Mouse (Mus musculus) mesoderm, embryonic 11.5 days (tissue): ENCODE data around the gene Gm20388.

Experiments
- DNase-seq: peaks from one replicate; pipeline ENCODE4 v3.0.0-alpha.2; 2012; ENCODE audit warnings: low read depth, low spot score

The Gm20388 gene

DNA sequence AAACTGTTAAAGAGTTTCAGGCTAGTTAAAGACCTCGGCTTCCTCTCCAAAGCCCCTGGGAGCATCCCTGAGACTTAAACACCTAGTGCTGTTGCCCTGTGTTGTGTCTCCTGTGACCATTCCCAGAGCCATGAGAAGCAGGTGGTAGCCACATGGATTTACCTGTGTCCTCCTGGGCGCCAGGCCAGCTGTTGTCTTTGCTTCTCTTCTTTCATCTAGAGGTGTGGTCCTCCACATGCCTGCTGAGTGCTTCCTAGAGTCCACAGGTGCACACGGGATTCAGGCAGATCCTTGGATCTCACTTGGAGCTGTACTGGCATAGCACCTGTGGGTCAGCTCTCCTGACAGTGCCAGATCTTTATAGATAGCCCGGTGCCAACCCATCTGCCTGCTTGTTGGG lies 4356.6 kb downstream of the Gm20388 start:
- no peak for DNase-seq

DNA sequence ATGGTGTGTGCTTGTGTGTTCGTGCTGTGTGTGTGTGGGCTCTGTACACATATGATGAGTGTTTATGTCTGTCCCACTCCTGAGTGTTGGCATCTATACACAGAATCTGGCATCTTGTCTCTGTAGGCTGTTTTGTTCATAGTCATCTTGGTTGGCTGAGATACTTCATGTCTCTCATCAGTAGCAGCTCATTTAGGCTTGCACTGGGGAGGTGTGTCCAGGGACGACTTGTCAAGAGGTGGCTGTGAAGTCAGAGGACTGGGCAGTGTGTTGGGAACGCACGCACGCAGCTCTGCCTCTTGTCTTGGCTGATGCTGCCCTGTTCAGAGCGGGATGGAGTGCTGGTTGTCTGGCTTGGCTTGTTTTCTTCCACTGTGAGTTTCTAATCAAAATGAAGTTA lies 4359.9 kb downstream of the Gm20388 start:
- DNase-seq: no peak

DNA sequence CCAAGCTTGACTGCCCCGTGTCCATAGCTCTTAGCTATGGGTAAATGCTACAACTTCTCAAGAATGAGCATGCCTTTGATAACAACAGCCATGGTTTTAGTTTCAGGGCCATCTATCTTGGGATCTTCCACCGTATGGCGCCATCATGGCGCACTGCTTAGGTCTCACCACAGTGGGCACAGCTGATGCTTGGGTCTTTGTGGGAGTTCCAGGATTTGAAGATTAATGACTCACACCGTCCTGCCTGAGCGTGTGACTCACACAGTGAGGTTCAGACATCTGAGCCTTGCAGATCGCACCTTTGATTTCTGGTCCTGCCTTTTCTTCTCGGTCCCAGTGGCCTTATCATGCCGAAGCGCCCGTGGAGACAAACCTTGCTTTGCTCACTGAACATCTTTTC lies 4360.3 kb downstream of the Gm20388 start:
- DNase-seq: no peak

DNA sequence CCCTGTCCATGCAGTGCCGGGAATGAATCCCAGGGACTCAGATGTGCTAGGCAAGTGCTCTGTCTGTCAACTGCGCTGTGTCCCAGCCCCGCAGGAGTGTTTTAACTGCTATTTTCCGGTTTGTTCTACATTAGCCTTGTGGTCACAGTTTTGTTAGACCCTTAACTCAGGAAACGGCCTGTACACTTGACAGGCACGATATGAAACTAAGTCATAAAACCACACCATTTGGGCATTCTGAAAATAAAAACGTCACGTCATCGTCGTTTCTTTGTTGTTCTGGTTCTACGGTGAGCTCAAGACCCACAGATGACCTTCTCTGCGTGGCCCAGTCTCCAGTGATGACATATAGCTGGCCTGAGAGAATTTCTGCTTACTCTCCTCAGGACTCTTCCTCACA lies 4360.9 kb downstream of the Gm20388 start:
- no peak for DNase-seq

DNA sequence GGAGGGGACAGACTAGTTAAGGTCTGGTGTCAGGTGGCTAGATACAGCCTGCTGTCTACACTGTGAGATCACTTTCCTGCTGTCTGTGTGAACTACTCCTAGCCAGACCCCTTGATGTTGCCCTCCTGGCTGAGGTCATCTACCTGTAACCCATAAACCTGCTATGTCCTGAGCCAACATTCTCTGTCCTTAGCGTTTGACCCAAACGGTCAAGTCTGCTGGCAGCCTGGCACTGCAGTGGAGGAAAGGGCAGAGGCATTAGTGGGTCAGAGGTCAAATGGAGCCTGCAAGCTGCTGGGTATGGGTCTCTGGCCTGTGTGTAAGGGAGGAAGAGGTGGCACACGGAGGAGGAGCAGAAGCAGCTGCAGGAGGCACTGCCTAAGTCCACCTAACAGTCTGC lies 4362.2 kb downstream of the Gm20388 start:
- no peak for DNase-seq

DNA sequence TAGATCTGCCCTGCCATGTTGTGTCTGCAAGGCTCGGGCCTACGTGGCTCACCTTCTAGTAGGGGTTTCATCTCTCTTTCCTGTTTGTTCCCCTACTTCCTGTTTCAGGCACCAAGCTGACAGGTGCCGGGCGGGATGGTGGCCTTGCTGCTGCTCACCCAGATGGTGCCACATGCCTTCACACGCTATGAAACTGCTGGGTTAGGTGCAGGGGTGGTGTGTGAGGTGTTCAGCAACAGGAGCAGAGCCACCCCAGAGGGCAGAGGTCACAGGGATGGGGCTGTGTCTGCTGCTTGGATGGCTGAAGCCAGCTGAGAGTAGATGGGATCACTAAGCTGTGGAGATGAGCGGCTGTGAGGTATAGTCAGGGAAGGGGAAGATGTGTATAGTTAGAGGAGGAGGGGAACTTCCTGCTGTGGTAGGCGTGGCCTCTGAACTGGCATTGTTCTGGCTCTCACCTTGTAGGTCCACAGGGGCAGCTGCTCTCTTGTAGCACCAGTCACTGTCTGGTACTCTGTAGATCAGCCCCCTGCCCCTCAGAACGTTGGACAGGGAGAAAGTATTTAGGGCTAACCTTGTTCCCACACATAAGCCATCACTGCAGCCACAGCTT lies 4363.1 kb downstream of the Gm20388 start:
- DNase-seq: no peak

DNA sequence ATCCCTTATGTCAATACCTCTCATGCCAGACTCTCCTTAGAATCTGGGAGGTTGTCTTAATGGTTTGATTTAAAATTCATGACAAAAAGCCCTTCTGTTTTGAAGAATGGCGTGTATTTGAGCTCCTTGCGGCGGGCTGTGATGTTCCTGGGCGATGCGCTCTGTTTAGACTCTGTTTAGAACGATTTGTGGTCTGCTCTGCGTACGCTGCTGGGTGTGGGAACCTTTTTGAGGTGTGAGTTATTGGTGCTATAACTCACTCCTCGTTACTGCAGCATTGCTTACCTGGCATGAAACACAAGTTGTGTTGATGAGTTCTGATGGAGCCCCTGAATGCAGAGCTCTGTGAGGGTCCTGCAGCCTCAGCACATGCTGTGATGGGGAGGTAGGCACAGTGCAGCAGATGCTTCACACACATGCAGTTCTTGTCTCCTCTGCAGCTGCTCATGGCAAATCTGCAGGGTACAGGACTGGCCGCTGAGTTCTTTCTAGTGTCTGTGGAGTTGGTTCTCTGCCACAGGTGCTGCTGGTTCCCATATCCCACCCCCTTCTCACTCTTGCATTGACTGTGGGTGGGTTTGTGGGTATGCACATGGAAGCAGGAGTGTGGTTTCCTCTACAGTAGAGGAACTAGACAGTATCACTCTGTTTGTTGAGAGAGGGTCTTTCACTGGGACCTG lies 4363.9 kb downstream of the Gm20388 start:
- DNase-seq: no peak

DNA sequence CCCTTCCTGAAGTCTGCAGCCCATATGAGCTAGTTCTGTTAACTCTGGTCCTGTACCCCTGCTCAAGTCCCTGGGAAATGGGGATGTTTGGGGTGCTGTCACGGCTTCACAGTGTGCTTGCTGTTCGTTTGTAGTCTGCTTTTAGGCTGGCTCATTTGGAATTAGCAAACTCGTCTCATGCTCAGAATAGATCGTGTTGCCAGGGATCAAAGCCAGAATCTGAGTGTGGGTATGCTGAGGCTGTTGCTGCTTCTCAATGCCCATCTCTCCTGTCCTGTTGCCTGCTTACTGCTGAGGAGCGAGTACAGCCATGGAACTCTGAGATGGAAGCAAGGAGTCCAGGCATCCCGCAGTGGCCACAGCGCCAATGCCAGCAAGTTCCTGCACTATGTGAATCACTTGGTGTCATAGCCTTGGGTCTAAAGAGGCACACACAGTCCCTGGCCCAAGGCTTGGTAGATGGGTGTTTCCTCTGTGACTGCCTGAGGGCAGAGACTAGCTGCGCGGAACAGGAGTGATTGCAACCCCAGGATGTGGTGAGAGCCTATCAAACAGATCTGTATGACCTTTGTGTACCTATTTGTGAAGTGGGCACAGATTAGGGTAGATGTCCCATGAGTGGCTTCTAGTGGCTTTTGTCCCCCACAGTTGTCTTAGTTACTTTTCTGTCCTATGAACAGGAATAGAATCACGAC lies 4364.9 kb downstream of the Gm20388 start:
- DNase-seq: no peak

DNA sequence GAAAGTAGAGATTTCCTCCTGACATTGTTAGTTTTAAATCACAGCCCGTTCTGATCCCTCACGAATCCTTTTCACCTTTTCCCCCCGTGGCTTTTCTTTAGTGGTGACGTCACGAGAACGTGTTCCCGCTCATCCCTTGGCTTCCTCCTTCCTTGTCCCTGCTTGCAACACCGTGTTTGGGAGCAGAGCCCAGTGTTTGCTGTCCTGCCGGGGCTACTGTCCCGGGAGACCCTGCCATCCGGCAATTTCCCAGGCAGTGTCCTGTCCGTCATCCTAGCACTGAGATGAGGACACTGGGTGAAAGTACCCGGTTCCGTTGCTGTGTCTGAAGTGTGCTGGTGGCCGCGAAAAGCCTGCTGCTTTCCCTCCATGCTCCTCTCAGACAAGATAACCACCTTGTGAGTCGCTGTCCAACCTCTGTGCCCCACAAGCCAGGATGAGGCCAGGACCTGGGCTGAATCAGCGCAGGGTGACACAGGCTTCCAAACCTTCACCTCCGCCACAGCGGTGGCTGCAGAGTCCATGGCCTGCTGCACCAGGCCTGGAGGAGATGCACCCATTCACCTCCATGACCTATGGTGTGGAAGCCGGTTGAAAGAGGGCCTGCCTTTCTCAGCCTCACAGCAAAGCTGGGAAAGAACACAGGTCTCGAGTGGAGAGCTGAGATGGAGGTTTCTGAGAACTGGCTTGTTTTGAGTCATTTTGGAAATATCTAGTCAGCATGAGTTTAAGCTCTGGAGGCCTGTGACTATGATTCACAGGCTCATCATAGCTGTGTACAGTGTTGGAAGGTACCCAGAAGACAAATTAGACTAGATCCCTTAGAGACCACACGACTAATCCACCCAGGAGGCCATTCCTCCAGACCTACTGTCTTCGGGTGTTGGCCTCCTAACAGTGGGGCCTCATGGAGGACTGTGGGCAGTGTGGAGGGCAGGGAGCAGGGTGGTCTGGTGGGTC lies 4367.6 kb downstream of the Gm20388 start:
- no peak for DNase-seq

DNA sequence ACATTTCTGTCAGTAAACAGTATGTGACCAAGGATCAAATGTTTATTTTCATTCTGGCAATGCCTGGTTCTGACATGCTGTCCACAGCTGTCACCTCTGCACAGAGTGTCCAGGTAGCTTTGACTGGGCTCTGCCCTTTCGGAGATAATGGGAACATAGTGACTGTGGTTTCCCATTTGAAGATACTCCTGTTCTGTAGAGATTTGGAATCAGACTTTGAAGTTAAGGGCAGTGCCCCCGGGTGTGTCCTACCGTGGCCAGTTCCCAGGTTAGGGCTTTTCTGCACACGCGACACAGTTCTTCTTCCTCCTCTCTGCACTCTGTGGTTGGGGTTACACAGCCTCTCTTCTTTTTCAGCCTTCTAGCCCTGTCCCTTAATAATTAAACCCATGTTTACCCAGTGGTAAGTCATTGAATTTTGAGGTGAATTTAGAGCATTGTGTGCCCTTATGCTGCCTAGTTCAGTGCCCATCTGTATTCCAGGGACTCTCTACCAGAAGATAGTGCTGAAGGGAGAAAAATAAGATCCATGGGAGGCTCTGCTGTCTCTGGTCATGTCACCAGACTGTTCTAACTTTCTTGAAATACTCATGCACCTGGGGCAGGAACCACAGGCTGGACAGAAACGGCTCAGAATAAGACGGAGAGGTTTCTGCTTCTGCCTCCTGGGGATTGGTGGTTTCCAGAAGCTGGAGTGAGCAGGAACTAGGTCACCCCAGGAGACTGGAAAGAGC lies 4368.5 kb downstream of the Gm20388 start:
- DNase-seq: no peak

DNA sequence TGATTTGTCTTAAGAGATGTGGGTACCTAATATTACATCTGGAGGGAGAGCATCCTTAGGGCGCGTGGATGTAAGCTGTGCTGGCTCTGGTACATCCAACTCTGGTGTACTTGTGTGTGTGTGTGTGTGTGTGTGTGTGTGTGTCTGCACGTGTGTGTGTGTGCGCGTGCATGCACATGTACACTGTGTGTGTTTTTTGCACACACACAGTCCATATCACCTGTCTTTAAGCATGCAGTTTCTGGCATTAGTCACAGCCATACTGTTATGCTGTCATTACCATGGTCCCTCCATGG lies 4369.0 kb downstream of the Gm20388 start:
- DNase-seq: no peak

DNA sequence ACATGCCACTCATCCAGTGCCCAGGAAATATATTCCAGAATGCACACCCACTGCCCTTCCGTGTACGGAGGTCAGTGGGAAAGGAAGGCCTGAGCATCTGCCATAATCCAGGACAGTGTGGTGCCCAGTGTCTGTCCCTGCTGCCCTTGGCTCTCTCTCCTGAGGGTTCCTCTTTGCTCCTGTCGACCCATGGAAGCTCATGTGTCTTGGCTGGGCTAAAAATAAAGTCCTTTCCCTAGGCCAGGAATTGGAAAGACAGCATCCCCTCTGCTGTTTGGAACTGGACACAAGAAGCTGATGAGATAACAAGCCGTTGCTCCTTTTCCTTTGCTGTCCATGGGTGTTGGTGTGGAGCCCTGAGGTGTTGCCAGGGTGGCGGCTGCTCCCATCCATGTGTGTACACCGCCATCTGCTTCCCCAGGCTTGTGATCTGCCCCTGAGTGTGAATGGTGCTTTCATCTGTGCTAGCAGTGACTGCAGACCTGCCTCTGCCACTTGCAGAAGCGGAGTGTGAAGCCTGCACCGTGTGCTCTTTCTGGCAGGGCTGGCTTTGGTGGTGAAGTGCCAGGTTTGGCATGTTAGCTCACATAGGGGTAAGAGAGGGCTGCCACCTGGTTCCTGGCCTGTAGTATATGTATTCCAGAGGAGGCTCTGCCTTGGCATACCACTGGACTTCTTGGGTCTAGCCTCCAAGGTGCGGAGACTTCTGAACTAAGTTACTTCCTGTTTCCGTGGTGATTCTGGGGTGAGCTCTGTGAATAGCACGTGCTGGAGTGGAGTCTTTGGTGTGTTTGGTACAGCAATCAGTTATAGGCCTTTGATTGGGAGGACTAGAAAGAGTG lies 4371.3 kb downstream of the Gm20388 start:
- DNase-seq: no peak

DNA sequence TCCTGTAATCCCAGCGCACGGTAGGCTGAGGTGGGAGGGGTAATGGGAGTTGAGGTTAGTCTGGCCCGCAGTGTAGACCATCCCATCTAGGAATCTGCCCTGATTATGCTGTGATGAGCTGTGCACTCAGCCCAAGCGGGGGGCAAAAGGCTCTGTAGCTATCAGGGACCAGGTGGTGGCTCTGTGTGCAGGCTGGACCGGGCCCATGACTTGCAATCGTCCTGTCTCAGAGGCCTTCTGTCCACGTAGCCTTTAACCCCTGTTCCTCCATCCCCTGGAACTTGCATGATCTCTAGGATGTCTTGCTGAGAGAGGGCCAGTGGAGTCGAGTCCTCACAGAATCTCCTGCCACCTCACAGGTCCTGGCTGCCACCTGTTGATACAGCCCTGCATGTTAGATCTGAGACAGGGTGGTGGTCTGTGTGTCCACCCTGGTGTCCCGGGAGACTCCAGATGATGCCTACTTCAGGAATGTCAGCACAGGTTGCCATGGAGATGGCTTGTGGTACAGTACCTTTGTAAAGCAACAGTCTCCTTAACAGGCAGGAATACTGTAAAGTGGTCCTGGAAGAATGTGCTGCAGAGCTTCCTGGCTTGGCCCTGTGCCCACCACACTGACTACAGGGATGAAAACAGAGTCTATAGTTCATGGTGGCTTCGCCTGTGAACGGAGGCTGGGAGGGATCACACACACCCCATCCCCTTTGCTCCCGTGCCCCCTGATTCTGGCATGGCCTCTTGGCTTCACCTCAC lies 4372.4 kb downstream of the Gm20388 start:
- DNase-seq: peak; percentile 55

DNA sequence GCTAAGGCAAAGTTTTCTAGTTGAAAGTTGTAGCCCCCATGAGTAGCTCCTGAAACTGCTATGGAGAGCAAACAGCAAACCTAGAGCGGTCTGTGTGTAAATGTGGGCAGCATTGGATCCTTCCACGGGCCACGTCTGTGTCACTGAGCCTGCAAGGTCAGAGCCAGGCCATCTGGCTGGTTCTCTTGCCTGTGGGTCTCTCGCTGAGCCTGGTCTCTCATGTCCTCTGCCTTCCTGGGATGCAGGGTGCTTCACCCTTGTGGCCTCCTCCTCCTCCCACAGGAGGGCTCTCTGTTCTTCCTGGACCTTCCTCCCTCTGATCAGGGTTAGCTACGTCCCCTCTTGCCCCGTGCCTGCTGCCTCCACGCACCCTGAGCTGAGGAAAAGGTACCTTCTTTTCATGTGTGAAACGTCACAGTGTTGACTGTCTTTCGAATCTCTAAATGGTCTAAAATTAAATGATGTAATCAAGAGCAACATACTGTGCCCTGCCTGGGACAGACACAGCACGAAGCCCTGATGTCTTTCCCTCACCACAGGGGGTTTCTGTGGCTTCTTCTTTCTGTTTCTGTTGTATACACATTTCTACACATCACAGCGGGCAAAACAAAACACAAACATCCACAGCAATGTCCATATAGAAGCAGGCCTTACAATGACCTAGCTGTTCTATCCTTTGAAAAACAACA lies 4373.1 kb downstream of the Gm20388 start:
- DNase-seq: no peak

DNA sequence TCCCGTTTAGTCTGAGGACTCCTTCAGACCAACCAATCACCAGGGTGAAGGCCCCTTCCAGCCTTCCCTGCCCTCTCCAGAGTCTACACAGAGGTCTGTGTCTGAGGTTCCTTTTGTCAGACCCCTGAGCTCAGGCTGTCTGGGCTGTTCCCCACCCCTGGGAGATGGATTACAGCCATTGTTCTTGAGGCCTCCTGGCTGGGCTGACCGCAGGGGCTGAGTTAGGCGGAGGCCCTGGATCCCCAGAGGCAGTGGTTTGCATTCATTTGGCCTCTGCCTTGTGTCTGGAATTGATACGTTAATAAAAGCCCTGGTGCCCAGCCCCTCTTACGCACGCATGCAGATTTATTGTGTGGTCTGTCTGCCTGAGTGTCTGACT lies 4373.7 kb downstream of the Gm20388 start:
- peak; percentile 87 for DNase-seq

DNA sequence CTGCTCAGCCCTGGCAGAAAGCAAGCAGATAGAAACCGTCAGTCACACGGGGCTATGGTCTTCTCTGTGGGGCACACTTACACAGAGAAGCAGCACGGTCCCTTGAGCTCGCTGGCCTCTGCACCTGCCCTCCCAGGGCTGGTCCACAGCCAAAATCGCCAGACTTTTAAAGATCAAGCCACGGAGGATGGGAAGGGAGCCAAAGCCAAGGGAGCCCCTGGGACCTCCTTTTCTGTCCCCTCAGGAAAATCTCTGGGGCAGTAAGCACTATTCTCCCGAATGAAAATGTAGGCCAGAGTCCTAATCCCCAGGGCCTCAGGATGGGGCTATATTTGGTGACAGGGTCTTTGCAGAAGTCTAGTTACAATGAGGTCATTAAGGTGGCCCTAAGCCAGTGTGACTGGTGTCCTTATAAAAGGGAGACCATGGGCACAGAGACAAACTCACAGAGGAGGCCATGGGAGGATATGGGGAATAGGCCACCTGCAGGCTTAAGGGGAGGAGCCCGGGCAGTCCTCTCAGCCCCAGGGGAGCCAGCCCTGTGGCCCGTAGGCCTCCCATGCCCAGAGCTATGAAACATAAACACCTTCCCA lies 4374.4 kb downstream of the Gm20388 start:
- no peak for DNase-seq

DNA sequence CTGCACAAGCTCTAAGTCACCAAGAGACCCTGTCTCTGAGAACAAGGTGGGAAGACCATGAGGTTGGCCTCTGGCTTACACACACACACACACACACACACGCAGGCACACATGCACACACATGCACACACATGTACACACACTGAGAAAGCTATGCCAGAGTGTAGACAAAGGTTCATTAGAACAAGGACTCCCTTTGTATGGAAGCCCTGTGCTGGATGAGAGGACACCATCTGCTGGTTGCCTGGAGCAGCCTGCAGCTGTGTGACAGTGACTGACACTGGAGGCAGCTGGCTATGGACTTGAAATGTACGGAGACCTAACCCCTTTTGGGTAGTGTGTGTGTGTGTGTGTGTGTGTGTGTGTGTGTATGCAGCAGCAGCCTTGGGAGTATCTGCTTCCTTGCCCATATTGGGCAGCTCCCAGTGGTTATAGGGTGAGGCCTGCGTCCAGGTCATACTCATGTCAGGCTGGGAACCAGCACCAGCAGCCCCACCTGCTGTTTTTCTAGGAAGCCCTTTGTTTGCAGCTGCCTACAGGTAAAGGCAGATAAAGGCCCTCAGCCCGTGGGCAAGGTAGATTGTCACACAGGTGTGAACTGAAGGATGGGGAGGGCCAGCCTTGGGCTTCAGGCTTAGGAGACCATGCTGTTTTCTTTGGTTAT lies 4376.0 kb downstream of the Gm20388 start:
- peak; percentile 73 for DNase-seq

DNA sequence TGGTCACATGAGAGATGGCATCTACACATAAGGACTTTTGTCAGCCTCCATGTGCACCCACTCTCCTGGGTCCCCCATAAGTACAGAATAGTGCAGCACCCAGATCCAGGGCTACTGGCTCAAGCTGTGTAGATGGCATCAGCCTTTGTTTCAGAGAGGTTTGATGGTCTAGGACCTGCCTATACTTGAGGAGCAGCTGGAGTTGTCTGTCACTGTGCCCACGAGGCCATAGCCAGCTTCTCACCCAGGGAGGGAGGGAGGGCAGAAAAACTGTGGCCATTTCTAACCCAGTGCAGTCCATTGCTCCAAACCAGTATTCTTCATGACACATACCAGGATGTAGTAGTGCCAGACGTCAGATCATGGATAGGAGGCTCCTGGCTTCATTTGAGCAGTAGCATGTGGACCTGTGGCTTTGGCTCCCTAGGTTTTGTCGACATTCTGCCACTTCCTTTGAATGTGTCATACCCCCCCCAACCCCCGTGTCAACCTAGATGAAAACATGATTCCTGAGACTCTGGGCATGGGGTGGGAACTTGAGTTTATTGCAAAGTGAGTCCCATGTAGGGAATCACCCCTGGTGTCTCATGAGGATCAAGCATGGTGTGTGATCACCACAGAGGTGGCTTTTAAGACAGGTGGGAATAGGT lies 4377.7 kb downstream of the Gm20388 start:
- DNase-seq: no peak
